In genomic region chr14:55063117-55063516, GRCm38 (mm10) we compare ENCODE assay signal across 8 mouse cellular contexts. TPM values are rescaled to one million over a fixed set of nuclear protein-coding genes. Genes with fewer than 3 reads are reported as not detected.
A peak's percentile ranks its signal among the peaks of the same experiment; 100 is the strongest.
DNase-seq lines count a peak whose midpoint lies in the region; ATAC-seq and TF ChIP-seq lines count a peak whose summit lies in the region.

No protein-coding gene starts in this region.

- no peak overlapping the region for H3K27ac ChIP-seq in lung, embryonic 14.5 days (ENCODE audit: low read depth)
- no peak overlapping the region for H3K27ac ChIP-seq in limb, embryonic 12.5 days
- H3K27ac ChIP-seq in neural tube, embryonic 14.5 days (ENCODE audit: low read depth, low read length): no peak overlapping the region

- 80% methylated on average over 5 of the region's 5 CpGs for WGBS in lung, embryonic 14.5 days
- WGBS in limb, embryonic 12.5 days: 76% methylated on average over 5 of the region's 5 CpGs
- WGBS in neural tube, embryonic 14.5 days: 68% methylated on average over 5 of the region's 5 CpGs

- TF ChIP-seq CTCF in lung, embryonic 14.5 days (IDR thresholded peaks at IDR 0.05; ENCODE audit: low read depth): no peak

- H3K36me3 ChIP-seq in lung, embryonic 14.5 days (ENCODE audit: insufficient read depth): no peaks in the 10 kb centered on the region; the same call in 1 of the 2 replicates
- H3K36me3 ChIP-seq in limb, embryonic 12.5 days: peaks cover 34% of the 10 kb centered on the region
- peaks cover 51% of the 10 kb centered on the region for H3K36me3 ChIP-seq in neural tube, embryonic 14.5 days (ENCODE audit: control insufficient read depth, insufficient read depth, low read length)

- peak overlapping the region; percentile 52 for H3K4me2 ChIP-seq in lung, embryonic 14.5 days
- H3K4me2 ChIP-seq in limb, embryonic 12.5 days: peak overlapping the region; percentile 52
- H3K4me2 ChIP-seq in neural tube, embryonic 14.5 days (ENCODE audit: low read depth, low read length): peak overlapping the region; percentile 21; the same call in 1 of the 2 replicates

- no peak overlapping the region for H3K9ac ChIP-seq in lung, embryonic 14.5 days
- no peak overlapping the region; the same call in 1 of the 2 replicates for H3K9ac ChIP-seq in limb, embryonic 12.5 days (replicated peaks)
- H3K9ac ChIP-seq in neural tube, embryonic 14.5 days (replicated peaks; ENCODE audit: low read depth, low read length): 0 out of 2 replicates have a peak overlapping the region, but pooled peaks have one; percentile 1

- H3K4me1 ChIP-seq in lung, embryonic 14.5 days (ENCODE audit: insufficient read depth): peaks cover 6% of the 10 kb centered on the region; the same call in 1 of the 2 replicates
- H3K4me1 ChIP-seq in limb, embryonic 12.5 days (replicated peaks): peaks cover 21% of the 10 kb centered on the region
- H3K4me1 ChIP-seq in neural tube, embryonic 14.5 days (ENCODE audit: control insufficient read depth, insufficient read depth, low read length): peaks cover 26% of the 10 kb centered on the region

- H3K9me3 ChIP-seq in lung, embryonic 14.5 days (ENCODE audit: low read depth, low read length): no peaks in the 10 kb centered on the region
- no peaks in the 10 kb centered on the region for H3K9me3 ChIP-seq in limb, embryonic 12.5 days
- H3K9me3 ChIP-seq in neural tube, embryonic 14.5 days (ENCODE audit: control insufficient read depth, low read length): no peaks in the 10 kb centered on the region

- no peaks in the 10 kb centered on the region for H3K27me3 ChIP-seq in lung, embryonic 14.5 days (ENCODE audit: insufficient read depth, low read length)
- H3K27me3 ChIP-seq in limb, embryonic 12.5 days: 0 out of 2 replicates have a peak, but pooled peaks cover 5% of the 10 kb centered on the region
- H3K27me3 ChIP-seq in neural tube, embryonic 14.5 days (ENCODE audit: control insufficient read depth, insufficient read depth, low read length): no peaks in the 10 kb centered on the region

- ATAC-seq in lung, embryonic 14.5 days (ENCODE audit: insufficient read depth): no peak
- ATAC-seq in limb, embryonic 12.5 days (ENCODE audit: insufficient number of reproducible peaks, insufficient read depth, low FRiP score, low TSS enrichment, low read depth): no peak
- no peak for ATAC-seq in neural tube, embryonic 14.5 days (ENCODE audit: low read depth)

- peak overlapping the region; percentile 9; the same call in 1 of the 2 replicates for H3K4me3 ChIP-seq in lung, embryonic 14.5 days (ENCODE audit: low read depth, low read length)
- H3K4me3 ChIP-seq in limb, embryonic 12.5 days (replicated peaks): no peak overlapping the region
- H3K4me3 ChIP-seq in neural tube, embryonic 14.5 days (ENCODE audit: low read depth, low read length): no peak overlapping the region

- DNase-seq in heart, adult 11 months: peak; percentile 66
- no peak for DNase-seq in heart, adult 9 months (ENCODE audit: low spot score in 2 of 2)
- no peak for DNase-seq in lung, embryonic 14.5 days
- no peak for DNase-seq in lung, postnatal 14 days
- no peak for DNase-seq in thymus, postnatal 36 days
- DNase-seq in gastrocnemius, adult 18-20 months (ENCODE audit: low spot score): no peak

RNA-seq across cellular contexts. Expression of gene Zfhx2, which starts 29.0 kb away (rescaled TPM):
- 3.4 and 3.5 TPM in 2 replicates for polyA plus RNA-seq in lung, embryonic 14.5 days (2014; fragmentation: Nextera tagmentation; extraction: Ambion mirVana)
- 6.9 and 7.0 TPM in 2 replicates for polyA plus RNA-seq in limb, embryonic 12.5 days (2016; fragmentation: Nextera tagmentation; extraction: Ambion mirVana)
- polyA plus RNA-seq in neural tube, embryonic 14.5 days (2014; fragmentation: Nextera tagmentation; extraction: Ambion mirVana): 23.9 and 27.3 TPM in 2 replicates
- 1 to 10 TPM; 4.9 to 5.6 TPM for total RNA-seq in gastrocnemius, adult 18-20 months (2021)

RNA-seq across cellular contexts. Expression of gene Thtpa, which starts 31.5 kb away (rescaled TPM):
- polyA plus RNA-seq in lung, embryonic 14.5 days (2014; fragmentation: Nextera tagmentation; extraction: Ambion mirVana): 19.2 and 20.1 TPM in 2 replicates
- 24.0 and 24.2 TPM in 2 replicates for polyA plus RNA-seq in limb, embryonic 12.5 days (2016; fragmentation: Nextera tagmentation; extraction: Ambion mirVana)
- polyA plus RNA-seq in neural tube, embryonic 14.5 days (2014; fragmentation: Nextera tagmentation; extraction: Ambion mirVana): 29.3 and 32.0 TPM in 2 replicates
- 10 to 100 TPM; 12.1 to 14.8 TPM for total RNA-seq in gastrocnemius, adult 18-20 months (2021)

RNA-seq across cellular contexts. Expression of gene Ap1g2, which starts 43.3 kb away (rescaled TPM):
- polyA plus RNA-seq in lung, embryonic 14.5 days (2014; fragmentation: Nextera tagmentation; extraction: Ambion mirVana): 14.7 and 16.3 TPM in 2 replicates
- polyA plus RNA-seq in limb, embryonic 12.5 days (2016; fragmentation: Nextera tagmentation; extraction: Ambion mirVana): 10.7 and 13.7 TPM in 2 replicates
- polyA plus RNA-seq in neural tube, embryonic 14.5 days (2014; fragmentation: Nextera tagmentation; extraction: Ambion mirVana): 5.4 and 7.0 TPM in 2 replicates
- 1 to 10 TPM; 4.2 to 4.9 TPM for total RNA-seq in gastrocnemius, adult 18-20 months (2021)

RNA-seq across cellular contexts. Expression of gene Ngdn, which starts 47.9 kb away (rescaled TPM):
- 75.0 and 81.6 TPM in 2 replicates for polyA plus RNA-seq in lung, embryonic 14.5 days (2014; fragmentation: Nextera tagmentation; extraction: Ambion mirVana)
- polyA plus RNA-seq in limb, embryonic 12.5 days (2016; fragmentation: Nextera tagmentation; extraction: Ambion mirVana): 84.3 and 85.3 TPM in 2 replicates
- 44.9 and 50.9 TPM in 2 replicates for polyA plus RNA-seq in neural tube, embryonic 14.5 days (2014; fragmentation: Nextera tagmentation; extraction: Ambion mirVana)
- total RNA-seq in gastrocnemius, adult 18-20 months (2021): 10 to 100 TPM; 18.4 to 19.0 TPM

RNA-seq across cellular contexts. Expression of gene Jph4, which starts 53.6 kb away (rescaled TPM):
- polyA plus RNA-seq in lung, embryonic 14.5 days (2014; fragmentation: Nextera tagmentation; extraction: Ambion mirVana): 0.16 and 0.37 TPM in 2 replicates
- polyA plus RNA-seq in limb, embryonic 12.5 days (2016; fragmentation: Nextera tagmentation; extraction: Ambion mirVana): 0.69 and 0.78 TPM in 2 replicates
- polyA plus RNA-seq in neural tube, embryonic 14.5 days (2014; fragmentation: Nextera tagmentation; extraction: Ambion mirVana): 36.2 and 41.3 TPM in 2 replicates
- under 1 TPM; 0.07 to 0.11 TPM for total RNA-seq in gastrocnemius, adult 18-20 months (2021)
